In genomic region chr5:88584061-88584460, GRCm38 (mm10) we compare ENCODE assay signal across 8 mouse cellular contexts. TPM values are rescaled to one million over a fixed set of nuclear protein-coding genes. Genes with fewer than 3 reads are reported as not detected.
DNase-seq lines count a peak whose midpoint lies in the region; ATAC-seq lines count a peak whose summit lies in the region.

No protein-coding gene starts in this region.

- H3K27me3 ChIP-seq in hindbrain, embryonic 11.5 days (ENCODE audit: control insufficient read depth, insufficient read depth, low read length) = no peaks in the 10 kb centered on the region
- no peaks in the 10 kb centered on the region for H3K27me3 ChIP-seq in midbrain, embryonic 16.5 days (ENCODE audit: control insufficient read depth, insufficient read depth, low read depth, low read length)

- H3K27ac ChIP-seq in hindbrain, embryonic 11.5 days (ENCODE audit: low read depth, low read length) = peak overlapping the region; percentile 47
- H3K27ac ChIP-seq in midbrain, embryonic 16.5 days (ENCODE audit: low read length) = peak overlapping the region; percentile 77

- H3K36me3 ChIP-seq in hindbrain, embryonic 11.5 days (ENCODE audit: control insufficient read depth, insufficient read depth, low read length) = no peaks in the 10 kb centered on the region
- no peaks in the 10 kb centered on the region for H3K36me3 ChIP-seq in midbrain, embryonic 16.5 days (ENCODE audit: control insufficient read depth, insufficient read depth, low read length)

- peak; percentile 62 for ATAC-seq in hindbrain, embryonic 11.5 days (ENCODE audit: low FRiP score)
- ATAC-seq in midbrain, embryonic 16.5 days = peak; percentile 70

- peak overlapping the region; percentile 40 for H3K4me2 ChIP-seq in hindbrain, embryonic 11.5 days (replicated peaks; ENCODE audit: low read depth, low read length)
- H3K4me2 ChIP-seq in midbrain, embryonic 16.5 days (ENCODE audit: low read length) = peak overlapping the region; percentile 83

- no peaks in the 10 kb centered on the region for H3K9me3 ChIP-seq in hindbrain, embryonic 11.5 days (ENCODE audit: control insufficient read depth, low read length)
- H3K9me3 ChIP-seq in midbrain, embryonic 16.5 days (replicated peaks; ENCODE audit: control insufficient read depth, low read length, poor library complexity, severe bottlenecking) = no peaks in the 10 kb centered on the region

- peaks cover 6% of the 10 kb centered on the region for H3K4me1 ChIP-seq in hindbrain, embryonic 11.5 days (replicated peaks; ENCODE audit: control insufficient read depth, insufficient read depth, low read length)
- peaks cover 37% of the 10 kb centered on the region for H3K4me1 ChIP-seq in midbrain, embryonic 16.5 days (ENCODE audit: control insufficient read depth, insufficient read depth, low read length)

- H3K4me3 ChIP-seq in hindbrain, embryonic 11.5 days (ENCODE audit: low read depth, low read length) = peak overlapping the region; percentile 51
- peak overlapping the region; percentile 67 for H3K4me3 ChIP-seq in midbrain, embryonic 16.5 days (ENCODE audit: low read depth, low read length)

- WGBS in hindbrain, embryonic 11.5 days = 9% methylated on average over 9 of the region's 9 CpGs
- 5% methylated on average over 9 of the region's 9 CpGs for WGBS in midbrain, embryonic 16.5 days

- H3K9ac ChIP-seq in hindbrain, embryonic 11.5 days (ENCODE audit: low read depth, low read length) = peak overlapping the region; percentile 68
- H3K9ac ChIP-seq in midbrain, embryonic 16.5 days (ENCODE audit: low read depth, low read length) = peak overlapping the region; percentile 77

- peak; percentile 39 for DNase-seq in layer of hippocampus, adult 11-12 months (ENCODE audit: low spot score)
- no peak for DNase-seq in layer of hippocampus, adult 9-10 months (ENCODE audit: low spot score)
- DNase-seq in cerebellum, postnatal 36 days = peak; percentile 47 to 63
- DNase-seq in hindbrain, embryonic 11.5 days (ENCODE audit: low spot score) = peak; percentile 59
- DNase-seq in thymus, adult 18-20 months = no peak
- no peak for DNase-seq in ovary, postnatal 36 days (ENCODE audit: low spot score)
- DNase-seq in spleen, postnatal 14 days (ENCODE audit: low spot score in 2 of 2) = no peak

RNA-seq across cellular contexts. Expression of gene Rufy3, which starts 19.2 kb away (rescaled TPM):
- 168 and 180 TPM in 2 replicates for polyA plus RNA-seq in hindbrain, embryonic 11.5 days (2014; fragmentation: Nextera tagmentation; extraction: Ambion mirVana)
- polyA plus RNA-seq in midbrain, embryonic 16.5 days (2015; fragmentation: Nextera tagmentation; extraction: Ambion mirVana) = 307 and 339 TPM in 2 replicates

RNA-seq across cellular contexts. Expression of gene Utp3, which starts 29.8 kb away (rescaled TPM):
- polyA plus RNA-seq in hindbrain, embryonic 11.5 days (2014; fragmentation: Nextera tagmentation; extraction: Ambion mirVana) = 68.7 and 75.4 TPM in 2 replicates
- polyA plus RNA-seq in midbrain, embryonic 16.5 days (2015; fragmentation: Nextera tagmentation; extraction: Ambion mirVana) = 48.3 and 49.8 TPM in 2 replicates

RNA-seq across cellular contexts. Expression of gene Jchain, which starts 56.4 kb away (rescaled TPM):
- polyA plus RNA-seq in hindbrain, embryonic 11.5 days (2014; fragmentation: Nextera tagmentation; extraction: Ambion mirVana) = 0.49 TPM in 1 of 2 replicates, not detected in the other
- polyA plus RNA-seq in midbrain, embryonic 16.5 days (2015; fragmentation: Nextera tagmentation; extraction: Ambion mirVana) = 0.20 and 0.44 TPM in 2 replicates

Comparison
In these comparisons a context has a peak if more than half of its experiments do, and no peak if none do; other contexts are left out.
1. DNase-seq: peak in layer of hippocampus, adult 11-12 months (single experiment), cerebellum, postnatal 36 days (2 of 2) and hindbrain, embryonic 11.5 days (single experiment); none in layer of hippocampus, adult 9-10 months (single experiment), thymus, adult 18-20 months (0 of 2), ovary, postnatal 36 days (single experiment) and spleen, postnatal 14 days (0 of 2).